Mouse (Mus musculus) G1E (cell line): Measurements from ENCODE around the gene E130116L18Rik. TPM values are rescaled to one million over a fixed set of nuclear protein-coding genes. Genes with fewer than 3 reads are reported as not detected.
"Not testable (repeated sequence)": the region's sequence is repeated elsewhere in the genome, so short reads cannot be mapped to it uniquely, and the experiment has no call there.

ENCODE experiments used
- ATAC-seq: 2 replicates; pipeline ENCODE4 v1.8.0; 2016; ENCODE audit warnings: mild to moderate bottlenecking; ENCODE audit not compliant: insufficient number of reproducible peaks, poor library complexity, low FRiP score, severe bottlenecking; ENCODE audit errors: extremely low read depth
- DNase-seq: peaks from one replicate; pipeline ENCODE4 v3.0.0; 2012; ENCODE audit warnings: low spot score
- H3K27me3 ChIP-seq: 2 replicates; pipeline ENCODE4 v1.6.1; 2012; ENCODE audit warnings: mild to moderate bottlenecking, low read length, inconsistent platforms; ENCODE audit not compliant: insufficient read depth
- H3K36me3 ChIP-seq: replicated peaks from 2 replicates; pipeline ENCODE3; 2012; ENCODE audit warnings: mild to moderate bottlenecking, inconsistent platforms
- H3K4me1 ChIP-seq: 2 replicates; pipeline ENCODE4 v1.6.1; 2012; ENCODE audit warnings: low read depth, low read length, inconsistent platforms, mixed read lengths; ENCODE audit not compliant: insufficient read depth
- H3K4me3 ChIP-seq: 2 replicates; pipeline ENCODE4 v1.5.1; 2012; ENCODE audit warnings: low read depth, mild to moderate bottlenecking, inconsistent platforms, low read length, moderate library complexity, mixed read lengths
- H3K9me3 ChIP-seq: replicated peaks from 2 replicates; pipeline ENCODE4 v1.6.1; 2012; ENCODE audit warnings: inconsistent platforms
- CTCF ChIP-seq: IDR thresholded peaks from 2 replicates; pipeline ENCODE4 v1.5.1; 2012; ENCODE audit warnings: low read depth, low read length, inconsistent platforms, mixed read lengths
- GATA1 ChIP-seq: IDR thresholded peaks from 2 replicates; pipeline ENCODE4 v1.6.1; 2012; ENCODE audit warnings: borderline replicate concordance, low read length, inconsistent platforms, mixed read lengths
- GATA2 ChIP-seq: IDR thresholded peaks from 2 replicates; pipeline ENCODE4 v1.6.1; 2012; ENCODE audit warnings: low read depth, low read length, inconsistent platforms, borderline replicate concordance
- POLR2AphosphoS5 ChIP-seq: IDR thresholded peaks from 2 replicates; pipeline ENCODE4 v1.6.1; 2012; ENCODE audit warnings: low read depth, low read length, inconsistent platforms; ENCODE audit not compliant: insufficient replicate concordance
- TAL1 ChIP-seq: conservative IDR thresholded peaks from 2 replicates; pipeline ENCODE4 v1.6.1; 2012; ENCODE audit warnings: low read depth, low read length, inconsistent platforms, mixed read lengths
- polyA plus RNA-seq: library from polyadenylated mRNA; stranded (reverse); fragments of >175 nt; gene quantifications from 2 replicates; pipeline ENCODE4 v1.2.3, GENCODE M21; 2012
- total RNA-seq, 2 experiments: library from RNA; stranded (forward) in 1 of 2; stranded (reverse) in 1 of 2; fragments of 200-1000 nt in 1 of 2; fragments of >200 nt in 1 of 2; fragmentation: Nextera tagmentation in 1 of 2; gene quantifications; 2 replicates each; pipeline ENCODE4 v1.2.3; 2014 to 2017

Gene E130116L18Rik
- total and polyA plus RNA-seq, 3 experiments, result not detected

GRCm38 (mm10) chr5:25221604-25222003 is 1.3 kb downstream of the E130116L18Rik start, which contains the start of gene Galnt11:
Gene Galnt11 (plus strand): TSS chr5:25221904.
- Histone ChIP-seq H3K4me1 (no peaks in the 10 kb centered on the region), H3K4me3 (no peak within 1 kb of the TSS), H3K36me3 (no peaks in the 10 kb centered on the region), H3K9me3 (peaks cover 4% of the 10 kb centered on the region; the same call in 1 of the 2 replicates), H3K27me3 (peaks cover 4% of the 10 kb centered on the region; the same call in 1 of the 2 replicates)
- ATAC-seq (no peak), DNase-seq (no peak)
- TF ChIP-seq POLR2AphosphoS5 (no peak), CTCF (no peak), TAL1 (no peak), GATA2 (no peak), GATA1 (no peak)

GRCm38 (mm10) chr5:25215006-25215405 is 7.9 kb downstream of the E130116L18Rik start:
- DNase-seq (no peak), ATAC-seq (no peak)
- Histone ChIP-seq H3K4me3 (no peak overlapping the region), H3K4me1 (no peaks in the 10 kb centered on the region), H3K9me3 (no peaks in the 10 kb centered on the region), H3K36me3 (no peaks in the 10 kb centered on the region), H3K27me3 (peaks cover 7% of the 10 kb centered on the region; the same call in 1 of the 2 replicates)
- no peak for TF ChIP-seq TAL1

GRCm38 (mm10) chr5:25213216-25213615 is 9.7 kb downstream of the E130116L18Rik start:
- not testable (repeated sequence) for H3K4me1 ChIP-seq, H3K9me3 ChIP-seq, H3K27me3 ChIP-seq, H3K36me3 ChIP-seq, DNase-seq, H3K4me3 ChIP-seq, ATAC-seq

- Histone ChIP-seq H3K27me3 (peaks cover 5% of the 10 kb centered on the region; the same call in 1 of the 2 replicates), H3K4me3 (no peak overlapping the region), H3K9me3 (no peaks in the 10 kb centered on the region), H3K4me1 (no peaks in the 10 kb centered on the region), H3K36me3 (no peaks in the 10 kb centered on the region)
- DNase-seq, result no peak
- no peak for TF ChIP-seq CTCF
- TF ChIP-seq GATA2, result no peak
- no peak for TF ChIP-seq TAL1
- TF ChIP-seq POLR2AphosphoS5, result no peak
- TF ChIP-seq GATA1, result no peak
- no peak for ATAC-seq
These were observed 11.1 kb downstream of the E130116L18Rik start for GRCm38 (mm10) chr5:25211872-25212271.

GRCm38 (mm10) chr5:25190521-25190920 is 32.4 kb downstream of the E130116L18Rik start:
- DNase-seq (no peak), ATAC-seq (no peak)
- Histone ChIP-seq H3K4me3 (no peak overlapping the region), H3K36me3 (no peaks in the 10 kb centered on the region), H3K9me3 (no peaks in the 10 kb centered on the region), H3K27me3 (no peaks in the 10 kb centered on the region), H3K4me1 (no peaks in the 10 kb centered on the region)
- TF ChIP-seq GATA1 (no peak), GATA2 (no peak), CTCF (no peak), TAL1 (no peak), POLR2AphosphoS5 (no peak)

GRCm38 (mm10) chr5:25188802-25189201 is 34.2 kb downstream of the E130116L18Rik start:
- ATAC-seq (no peak), DNase-seq (no peak)
- Histone ChIP-seq H3K27me3 (no peaks in the 10 kb centered on the region), H3K9me3 (no peaks in the 10 kb centered on the region), H3K36me3 (no peaks in the 10 kb centered on the region), H3K4me1 (no peaks in the 10 kb centered on the region), H3K4me3 (no peak overlapping the region)
- TF ChIP-seq CTCF (no peak), GATA1 (no peak), POLR2AphosphoS5 (no peak), GATA2 (no peak), TAL1 (no peak)

GRCm38 (mm10) chr5:25187727-25188126 is 35.2 kb downstream of the E130116L18Rik start:
- Histone ChIP-seq H3K4me1 (no peaks in the 10 kb centered on the region), H3K4me3 (no peak overlapping the region), H3K27me3 (no peaks in the 10 kb centered on the region), H3K36me3 (no peaks in the 10 kb centered on the region), H3K9me3 (no peaks in the 10 kb centered on the region)
- TF ChIP-seq GATA1, result no peak
- TF ChIP-seq GATA2, result no peak
- no peak for TF ChIP-seq TAL1
- TF ChIP-seq CTCF, result no peak
- no peak for TF ChIP-seq POLR2AphosphoS5
- ATAC-seq, result no peak
- no peak for DNase-seq
